Mouse (Mus musculus) heart, postnatal 0 days (tissue): ENCODE results near the gene Kat2a.

ENCODE experiments used
- CTCF ChIP-seq: IDR thresholded peaks from 2 replicates; pipeline ENCODE4 v1.5.1; 2016; ENCODE audit warnings: antibody characterized with exemption, control low read depth, low read depth
- EP300 ChIP-seq: IDR thresholded peaks from 2 replicates; pipeline ENCODE4 v1.6.1; 2016; ENCODE audit warnings: antibody characterized with exemption, low read depth

DNA sequence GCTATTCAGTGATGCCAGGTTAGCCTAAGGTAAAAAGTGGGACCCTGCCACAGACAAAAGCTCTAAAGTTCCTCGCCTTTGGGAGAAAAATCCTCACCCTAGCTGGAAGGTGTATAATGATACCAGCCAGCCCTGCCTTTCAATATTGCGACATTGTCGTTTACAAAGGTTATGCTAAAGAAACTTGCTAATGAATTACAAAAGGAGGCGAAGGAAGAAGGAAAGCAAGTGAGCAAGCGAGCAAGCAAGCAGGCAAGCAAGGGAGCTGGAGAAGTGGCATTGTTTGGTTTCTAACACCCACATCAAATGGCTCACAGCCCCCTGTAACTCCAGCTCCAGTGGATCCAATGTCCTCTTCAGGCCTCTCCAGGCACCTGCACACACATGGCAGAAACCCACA is 29.7 kb downstream of the Kat2a start:
- TF ChIP-seq EP300 (no peak), CTCF (no peak)
